Mouse (Mus musculus) cerebellum, postnatal 4 days (tissue): ENCODE measurements around the gene Brf1.
A peak's percentile ranks its signal among the peaks of the same experiment; 100 is the strongest.

ENCODE experiments used
- DNase-seq, 2 experiments: peaks; one replicate each; pipeline ENCODE4 v3.0.0; 2022; ENCODE audit warnings: low spot score in 2 of 2, mixed read lengths in 1 of 2

Gene Brf1

GRCm38 (mm10) chr12:113000294-113001132 is at the start of gene Brf1:
Gene Brf1, minus strand, starts transcription at chr12:113000704.
- peak; percentile 85 to 92 for DNase-seq

- DNase-seq = no peak
These were observed 49.3 kb upstream of the Brf1 start for GRCm38 (mm10) chr12:113049836-113050235.

GRCm38 (mm10) chr12:113048103-113048502 is 47.6 kb upstream of the Brf1 start:
- DNase-seq = peak in 1 of 2 experiments; percentile 41

GRCm38 (mm10) chr12:113046861-113047260 is 46.4 kb upstream of the Brf1 start:
- DNase-seq = no peak

GRCm38 (mm10) chr12:113044916-113045677 is 44.6 kb upstream of the Brf1 start:
- DNase-seq = peak in 1 of 2 experiments; percentile 24

GRCm38 (mm10) chr12:113042543-113042942 is 42.0 kb upstream of the Brf1 start:
- DNase-seq = no peak

- DNase-seq = peak in 1 of 2 experiments; percentile 69
These were observed 41.3 kb upstream of the Brf1 start for GRCm38 (mm10) chr12:113041481-113042439.

- no peak for DNase-seq
These were observed 37.9 kb upstream of the Brf1 start for GRCm38 (mm10) chr12:113038414-113038813.

GRCm38 (mm10) chr12:113036996-113037395 is 36.5 kb upstream of the Brf1 start:
- DNase-seq = no peak

- DNase-seq = no peak
These were observed 34.6 kb upstream of the Brf1 start for GRCm38 (mm10) chr12:113035093-113035492.

- peak in 1 of 2 experiments; percentile 46 for DNase-seq
These were observed 32.1 kb upstream of the Brf1 start for GRCm38 (mm10) chr12:113032296-113033250.

GRCm38 (mm10) chr12:113031441-113031840 is 30.9 kb upstream of the Brf1 start:
- DNase-seq = no peak

- DNase-seq = no peak
These were observed 30.5 kb upstream of the Brf1 start for GRCm38 (mm10) chr12:113030993-113031392.

GRCm38 (mm10) chr12:113030046-113030445 is 29.5 kb upstream of the Brf1 start:
- DNase-seq = no peak

- no peak for DNase-seq
These were observed 28.4 kb upstream of the Brf1 start for GRCm38 (mm10) chr12:113028898-113029297.

GRCm38 (mm10) chr12:113028067-113028466 is 27.6 kb upstream of the Brf1 start:
- peak in 1 of 2 experiments; percentile 26 for DNase-seq

- DNase-seq = no peak
These were observed 27.0 kb upstream of the Brf1 start for GRCm38 (mm10) chr12:113027495-113027894.

- DNase-seq = no peak
These were observed 26.1 kb upstream of the Brf1 start for GRCm38 (mm10) chr12:113026557-113026956.

GRCm38 (mm10) chr12:113023082-113023481 is 22.6 kb upstream of the Brf1 start:
- DNase-seq = no peak

GRCm38 (mm10) chr12:113021488-113021887 is 21.0 kb upstream of the Brf1 start:
- no peak for DNase-seq
